Mouse (Mus musculus): Measurements from ENCODE around the gene Fam186b. TPM values are rescaled to one million over a fixed set of nuclear protein-coding genes. Genes with fewer than 3 reads are reported as not detected.

The Fam186b gene
- polyA plus RNA-seq, 1 experiment from 2014 or later = 0.62 TPM

Other genes with a start within 250 kb of the Fam186b start
- 5.7 and 10.3 TPM in 2 replicates for gene Prph, start 240.7 kb downstream of the Fam186b start, polyA plus RNA-seq (2015; fragmentation: Nextera tagmentation; extraction: Ambion mirVana)
- gene Troap, start 221.3 kb downstream of the Fam186b start, polyA plus RNA-seq (2015; fragmentation: Nextera tagmentation; extraction: Ambion mirVana) = 4.9 and 6.6 TPM in 2 replicates
- gene C1ql4, start 208.1 kb downstream of the Fam186b start, polyA plus RNA-seq (2015; fragmentation: Nextera tagmentation; extraction: Ambion mirVana) = 12.4 and 15.3 TPM in 2 replicates
- 2.0 and 2.1 TPM in 2 replicates for gene Dnajc22, start 202.7 kb downstream of the Fam186b start, polyA plus RNA-seq (2015; fragmentation: Nextera tagmentation; extraction: Ambion mirVana)
- 33.0 and 35.4 TPM in 2 replicates for gene Spats2, start 170.0 kb downstream of the Fam186b start, polyA plus RNA-seq (2015; fragmentation: Nextera tagmentation; extraction: Ambion mirVana)
- gene Kcnh3, start 71.0 kb downstream of the Fam186b start, polyA plus RNA-seq (2015; fragmentation: Nextera tagmentation; extraction: Ambion mirVana) = 0.25 and 0.40 TPM in 2 replicates
- 213 and 225 TPM in 2 replicates for gene Mcrs1, start 43.9 kb downstream of the Fam186b start, polyA plus RNA-seq (2015; fragmentation: Nextera tagmentation; extraction: Ambion mirVana)
- 129 and 132 TPM in 2 replicates for gene Prpf40b, start 801 bp downstream of the Fam186b start, polyA plus RNA-seq (2015; fragmentation: Nextera tagmentation; extraction: Ambion mirVana)
- gene Fmnl3, start 74.6 kb upstream of the Fam186b start, polyA plus RNA-seq (2015; fragmentation: Nextera tagmentation; extraction: Ambion mirVana) = 9.1 and 10.0 TPM in 2 replicates
- gene Tmbim6, start 97.0 kb upstream of the Fam186b start, polyA plus RNA-seq (2015; fragmentation: Nextera tagmentation; extraction: Ambion mirVana) = 276 and 282 TPM in 2 replicates
- 13.4 and 15.6 TPM in 2 replicates for gene Nckap5l, start 161.9 kb upstream of the Fam186b start, polyA plus RNA-seq (2015; fragmentation: Nextera tagmentation; extraction: Ambion mirVana)
- 21.5 and 23.0 TPM in 2 replicates for gene Bcdin3d, start 178.8 kb upstream of the Fam186b start, polyA plus RNA-seq (2015; fragmentation: Nextera tagmentation; extraction: Ambion mirVana)
- gene Faim2, start 232.3 kb upstream of the Fam186b start, polyA plus RNA-seq (2015; fragmentation: Nextera tagmentation; extraction: Ambion mirVana) = 41.0 and 45.9 TPM in 2 replicates